Mouse (Mus musculus): ENCODE results near the gene Rnf144b.

DNA sequence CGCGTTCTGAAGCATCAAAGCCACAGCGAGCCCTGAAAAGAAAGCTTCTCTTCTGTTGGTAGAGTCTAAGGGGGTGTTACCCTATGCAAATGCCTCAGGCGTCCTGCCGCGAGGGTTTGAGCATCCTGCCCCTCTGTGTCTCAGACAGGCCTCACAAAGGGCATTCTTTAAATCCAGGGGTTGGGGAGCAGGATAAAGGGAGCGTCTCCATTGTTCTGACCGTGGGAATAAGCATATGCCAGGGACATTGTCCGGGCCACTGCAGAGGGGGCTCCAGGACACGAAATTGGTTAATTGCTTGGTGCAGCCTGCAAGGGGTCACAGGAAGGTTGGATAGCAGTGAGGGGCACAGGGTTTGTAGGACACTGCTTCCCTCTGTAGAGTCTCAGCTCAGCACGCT is 151.0 kb downstream of the Rnf144b start:
- TF ChIP-seq GATA1 (IDR thresholded peaks at IDR 0.05; ENCODE audit: borderline replicate concordance, low read length) (no peak), CTCF (IDR thresholded peaks at IDR 0.05; ENCODE audit: low read depth, low read length) (no peak), TAL1 (conservative IDR thresholded peaks at IDR 0.05; ENCODE audit: low read depth, low read length) (no peak), POLR2AphosphoS5 (IDR thresholded peaks at IDR 0.05; ENCODE audit: insufficient replicate concordance, low read depth, low read length) (no peak), GATA2 (IDR thresholded peaks at IDR 0.05; ENCODE audit: borderline replicate concordance, low read depth, low read length) (no peak)
